Mouse (Mus musculus) cortical plate, adult 2 months (tissue): Measurements from ENCODE around the gene Rrp1. TPM values are rescaled to one million over a fixed set of nuclear protein-coding genes. Genes with fewer than 3 reads are reported as not detected.

ENCODE experiments used
- H3K27ac ChIP-seq: fragments of 200-500 bp; 2 replicates; pipeline ENCODE4 v1.5.1; 2012; ENCODE audit warnings: low read length, control low read depth, inconsistent platforms; ENCODE audit not compliant: insufficient read depth
- H3K4me1 ChIP-seq: fragments of 200-500 bp; 2 replicates; pipeline ENCODE4 v1.6.1; 2011; ENCODE audit warnings: low read length; ENCODE audit not compliant: control insufficient read depth, insufficient read depth
- H3K4me3 ChIP-seq: fragments of 200-500 bp; 2 replicates; pipeline ENCODE4 v1.5.1; 2011; ENCODE audit warnings: mild to moderate bottlenecking, low read length, control low read depth; ENCODE audit not compliant: insufficient read depth
- CTCF ChIP-seq: fragments of 200-500 bp; IDR thresholded peaks from 2 replicates; pipeline ENCODE4 v1.5.1; 2011; ENCODE audit warnings: mild to moderate bottlenecking, control low read depth, low read length; ENCODE audit not compliant: insufficient read depth; ENCODE audit errors: extremely low read depth
- POLR2A ChIP-seq: fragments of 200-500 bp; IDR thresholded peaks from 2 replicates; pipeline ENCODE4 v1.6.1; 2011; ENCODE audit warnings: mild to moderate bottlenecking, low read length, control low read depth; ENCODE audit not compliant: insufficient read depth; ENCODE audit errors: extremely low read depth
- polyA plus RNA-seq: library from polyadenylated mRNA; depleted of rRNA; stranded (reverse); fragments of >200 nt; gene quantifications from 2 replicates; pipeline ENCODE4 v1.2.3, GENCODE M21; 2012; rRNA removed

Gene Rrp1
- polyA plus RNA-seq, 1 experiment, result 519 TPM

- Histone ChIP-seq H3K4me3 (peak within 1 kb of the TSS; percentile 89), H3K4me1 (peaks cover 9% of the 10 kb centered on the region), H3K27ac (peak within 1 kb of the TSS; percentile 90)
- TF ChIP-seq CTCF (no peak), POLR2A (peak; percentile 37; the same call in 1 of the 2 replicates)
Observed at GRCm38 (mm10) chr10:78351887-78352665, 60.8 kb downstream of the Rrp1 start, which contains the start of gene Agpat3. TSS of gene Agpat3 (minus strand) at chr10:78352489.

- Histone ChIP-seq H3K4me3 (peak overlapping the region; percentile 89), H3K4me1 (peaks cover 9% of the 10 kb centered on the region), H3K27ac (peak overlapping the region; percentile 78; the same call in 1 of the 2 replicates)
- TF ChIP-seq POLR2A, result no peak
- no peak for TF ChIP-seq CTCF
Observed at GRCm38 (mm10) chr10:78351564-78351886, 61.3 kb downstream of the Rrp1 start.

DNA sequence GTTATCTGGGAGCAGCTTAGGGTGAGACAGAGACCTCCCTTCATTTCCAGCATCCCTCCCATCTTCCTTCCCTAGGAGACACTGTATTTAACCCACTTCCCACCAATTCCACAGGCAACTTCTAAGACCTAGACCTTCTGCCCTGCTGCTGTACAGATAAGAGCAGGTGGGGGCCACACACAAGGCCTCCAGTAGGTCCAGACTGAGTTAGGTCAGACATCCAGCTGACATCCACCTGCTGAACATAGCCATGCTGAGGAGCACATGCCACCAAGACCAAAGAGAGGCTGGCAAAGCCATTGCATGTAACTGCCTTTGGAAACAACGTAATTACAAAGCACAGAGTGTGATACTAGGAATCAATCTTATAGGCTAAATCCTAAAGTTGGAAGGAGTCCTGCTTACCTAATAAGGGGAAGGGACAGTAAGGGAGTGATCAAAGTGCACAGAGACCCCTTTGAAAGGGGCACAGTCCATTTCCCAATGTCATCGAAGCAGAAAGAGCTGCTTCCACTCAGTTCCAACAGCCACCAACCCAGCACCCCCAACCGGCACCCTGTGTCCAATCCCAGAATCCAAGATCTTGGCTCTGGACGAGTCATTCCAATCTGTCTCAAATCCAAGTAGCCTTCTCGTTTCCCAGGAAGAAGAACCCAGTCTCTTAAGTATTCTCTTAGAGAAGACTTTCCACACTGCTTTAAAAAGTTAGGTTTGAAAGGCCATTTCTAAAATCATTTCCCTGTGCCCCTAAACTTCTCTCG is 61.9 kb downstream of the Rrp1 start:
- H3K4me1 ChIP-seq, result peaks cover 9% of the 10 kb centered on the region
- H3K4me3 ChIP-seq, result peak overlapping the region; percentile 89
- H3K27ac ChIP-seq, result no peak overlapping the region
- no peak for TF ChIP-seq POLR2A
- TF ChIP-seq CTCF, result no peak

Other genes with a start within 250 kb of the Rrp1 start
- 128 TPM in 2 replicates for gene D10Jhu81e, start 243.3 kb downstream of the Rrp1 start, polyA plus RNA-seq
- 18.2 and 19.6 TPM in 2 replicates for gene Pwp2, start 227.9 kb downstream of the Rrp1 start, polyA plus RNA-seq
- gene Trappc10, start 168.4 kb downstream of the Rrp1 start, polyA plus RNA-seq, result 61.6 and 62.8 TPM in 2 replicates
- gene Agpat3, start 60.6 kb downstream of the Rrp1 start, polyA plus RNA-seq, result 241 and 251 TPM in 2 replicates
- gene Cstb, start 12.6 kb upstream of the Rrp1 start, polyA plus RNA-seq, result 69.3 and 78.3 TPM in 2 replicates
- gene Pdxk, start 51.9 kb upstream of the Rrp1 start, polyA plus RNA-seq, result 76.7 and 77.7 TPM in 2 replicates
- not detected in 2 replicates for gene Olfr1358, start 104.4 kb upstream of the Rrp1 start, polyA plus RNA-seq
- gene Ilvbl, start 161.3 kb upstream of the Rrp1 start, polyA plus RNA-seq, result 41.1 and 41.2 TPM in 2 replicates
- 8.9 and 9.3 TPM in 2 replicates for gene Syde1, start 178.9 kb upstream of the Rrp1 start, polyA plus RNA-seq
- gene Olfr1357, start 205.0 kb upstream of the Rrp1 start, polyA plus RNA-seq, result not detected in 2 replicates